Mouse (Mus musculus): ENCODE results near the gene Gbp9.
"Not testable (repeated sequence)": the region's sequence is repeated elsewhere in the genome, so short reads cannot be mapped to it uniquely, and the experiment has no call there.

Gbp9 gene

GRCm38 (mm10) chr5:105139409-105140088 is at the start of gene Gbp9, which contains the start of the genes Gbp8 and Gbp4:
Gene Gbp9, minus strand, starts transcription at chr5:105139539.
Gene Gbp8, minus strand, starts transcription at chr5:105139540.
Gene Gbp4, minus strand, starts transcription at chr5:105139586.
- DNase-seq (ENCODE audit: low read depth), result not testable (repeated sequence)

GRCm38 (mm10) chr5:105181446-105181845 is 42.1 kb upstream of the Gbp9 start:
- DNase-seq (ENCODE audit: low read depth), result no peak

GRCm38 (mm10) chr5:105156582-105156981 is 17.2 kb upstream of the Gbp9 start:
- DNase-seq (ENCODE audit: low read depth), result no peak

- DNase-seq (ENCODE audit: low read depth), result no peak
Observed at GRCm38 (mm10) chr5:105154049-105154448, 14.7 kb upstream of the Gbp9 start.

GRCm38 (mm10) chr5:105148062-105148461 is 8.7 kb upstream of the Gbp9 start:
- DNase-seq (ENCODE audit: low read depth), result not testable (repeated sequence)

- DNase-seq (ENCODE audit: low read depth), result no peak
Observed at GRCm38 (mm10) chr5:105146447-105146846, 7.1 kb upstream of the Gbp9 start.

- DNase-seq (ENCODE audit: low read depth), result not testable (repeated sequence)
Observed at GRCm38 (mm10) chr5:105145731-105146130, 6.4 kb upstream of the Gbp9 start.

- DNase-seq (ENCODE audit: low read depth), result not testable (repeated sequence)
Observed at GRCm38 (mm10) chr5:105140089-105140810, 911 bp upstream of the Gbp9 start.

GRCm38 (mm10) chr5:105138906-105139305 is 433 bp downstream of the Gbp9 start:
- no peak for DNase-seq (ENCODE audit: low read depth)

GRCm38 (mm10) chr5:105136706-105137304 is 2.5 kb downstream of the Gbp9 start:
- DNase-seq (ENCODE audit: low read depth), result not testable (repeated sequence)

GRCm38 (mm10) chr5:105121731-105122130 is 17.6 kb downstream of the Gbp9 start:
- not testable (repeated sequence) for DNase-seq (ENCODE audit: low read depth)

- no peak for DNase-seq (ENCODE audit: low read depth)
Observed at GRCm38 (mm10) chr5:105115740-105116139, 23.6 kb downstream of the Gbp9 start.

GRCm38 (mm10) chr5:105114696-105115095 is 24.6 kb downstream of the Gbp9 start:
- DNase-seq (ENCODE audit: low read depth), result no peak

- DNase-seq (ENCODE audit: low read depth), result no peak
Observed at GRCm38 (mm10) chr5:105113656-105114055, 25.7 kb downstream of the Gbp9 start.

GRCm38 (mm10) chr5:105110271-105110852 is 29.0 kb downstream of the Gbp9 start:
- not testable (repeated sequence) for DNase-seq (ENCODE audit: low read depth)

- DNase-seq (ENCODE audit: low read depth), result not testable (repeated sequence)
Observed at GRCm38 (mm10) chr5:105109775-105110174, 29.6 kb downstream of the Gbp9 start.

GRCm38 (mm10) chr5:105105689-105106088 is 33.6 kb downstream of the Gbp9 start:
- not testable (repeated sequence) for DNase-seq (ENCODE audit: low read depth)

GRCm38 (mm10) chr5:105081900-105082299 is 57.4 kb downstream of the Gbp9 start:
- no peak for DNase-seq (ENCODE audit: low read depth)

- DNase-seq (ENCODE audit: low read depth), result not testable (repeated sequence)
Observed at GRCm38 (mm10) chr5:105068356-105068755, 71.0 kb downstream of the Gbp9 start.

- not testable (repeated sequence) for DNase-seq (ENCODE audit: low read depth)
Observed at GRCm38 (mm10) chr5:105064443-105064842, 74.9 kb downstream of the Gbp9 start.

- DNase-seq (ENCODE audit: low read depth), result no peak
Observed at GRCm38 (mm10) chr5:105063321-105063720, 76.0 kb downstream of the Gbp9 start.

GRCm38 (mm10) chr5:105062403-105062802 is 76.9 kb downstream of the Gbp9 start:
- DNase-seq (ENCODE audit: low read depth), result not testable (repeated sequence)
